Mouse (Mus musculus) cerebellum, adult 18-20 months (tissue): ENCODE results near the gene Prdx6b.

Experiments
- DNase-seq, 2 experiments: peaks; one replicate each; pipeline ENCODE4 v3.0.0; 2021

Gene Prdx6b

GRCm38 (mm10) chr2:80327272-80327671 is 35.0 kb downstream of the Prdx6b start:
- DNase-seq: no peak

- no peak for DNase-seq
These were observed 36.8 kb downstream of the Prdx6b start for GRCm38 (mm10) chr2:80328961-80329653.

- DNase-seq: no peak
These were observed 48.3 kb downstream of the Prdx6b start for GRCm38 (mm10) chr2:80340537-80340936.
